ENCODE assay signal across 25 mouse cellular contexts in the genomic region with DNA sequence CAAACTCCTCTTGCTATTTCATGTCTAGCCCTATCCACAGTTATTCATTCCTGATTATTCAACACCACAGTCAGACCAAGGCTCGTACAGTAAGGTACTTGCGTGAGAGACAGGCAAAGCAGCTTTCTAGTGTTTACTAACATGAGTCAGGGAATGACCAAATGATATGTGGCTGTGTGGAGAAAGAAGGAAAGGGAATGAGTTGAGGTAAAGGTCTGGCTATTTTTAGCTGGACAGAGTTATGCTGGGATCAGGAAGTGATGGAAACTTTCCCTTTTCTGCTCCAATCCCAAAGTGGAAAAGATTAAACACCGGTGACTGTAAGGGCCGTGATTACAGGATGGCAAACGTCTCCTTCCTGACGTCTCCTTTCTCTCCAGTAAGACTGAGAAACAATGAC.
DNase-seq lines count a peak whose midpoint lies in the region; ATAC-seq and TF ChIP-seq lines count a peak whose summit lies in the region.
"Had no signal": no experiment of that assay in that cellular context is flagged by ENCODE, and none has a peak within 500 bp of the region (broad histone marks: within the 10 kb centered on the region; RNA-seq: fewer than 3 reads in every experiment).

No protein-coding gene starts in this region.

- DNase-seq in heart, postnatal 25 days (ENCODE audit: low spot score), result no peak
- DNase-seq in kidney, postnatal 0 days (ENCODE audit: low spot score), result peak; percentile 40
- DNase-seq in kidney, postnatal 36 days, result no peak
- DNase-seq in NIH3T3 (ENCODE audit: low read depth), result peak; percentile 89
- DNase-seq in thymus, postnatal 10 days (ENCODE audit: low spot score in 2 of 2), result no peak
- no peak for DNase-seq in urinary bladder, postnatal 25 days (ENCODE audit: low spot score)
- DNase-seq: adrenal gland, postnatal 25 days; cerebellum, adult 8-10 months; cerebellum, postnatal 36 days; retina, postnatal 1 day; right cerebral cortex, postnatal 25 days; thymus, postnatal 36 days had no signal

- H3K27me3 ChIP-seq in heart, embryonic 14.5 days (ENCODE audit: control insufficient read depth, insufficient read depth, low read length), result no peaks in the 10 kb centered on the region
- no peaks in the 10 kb centered on the region for H3K27me3 ChIP-seq in kidney, postnatal 0 days (ENCODE audit: insufficient read depth, low read length)
- no peaks in the 10 kb centered on the region for H3K27me3 ChIP-seq in stomach, embryonic 16.5 days (ENCODE audit: control insufficient read depth, insufficient read depth, low read length)
- H3K27me3 ChIP-seq: forebrain, embryonic 15.5 days; kidney, embryonic 15.5 days; limb, embryonic 15.5 days; lung, embryonic 15.5 days; neural tube, embryonic 12.5 days had no signal

- no peak for ATAC-seq in heart, embryonic 14.5 days (ENCODE audit: insufficient number of reproducible peaks, insufficient read depth, low FRiP score, low read depth)
- ATAC-seq in kidney, postnatal 0 days (replicated peaks; ENCODE audit: low FRiP score, low read depth), result no peak
- ATAC-seq in stomach, embryonic 16.5 days (ENCODE audit: insufficient read depth, low FRiP score), result no peak
- ATAC-seq: forebrain, embryonic 15.5 days; hindbrain, embryonic 16.5 days; intestine, postnatal 0 days had no signal

- no peak for TF ChIP-seq CTCF in kidney, postnatal 0 days (IDR thresholded peaks at IDR 0.05; ENCODE audit: low read depth)

- H3K9me3 ChIP-seq in heart, embryonic 14.5 days (ENCODE audit: control insufficient read depth, low read length), result no peaks in the 10 kb centered on the region
- H3K9me3 ChIP-seq in kidney, postnatal 0 days (replicated peaks; ENCODE audit: low read length), result no peaks in the 10 kb centered on the region
- H3K9me3 ChIP-seq in stomach, embryonic 16.5 days (replicated peaks; ENCODE audit: control insufficient read depth, low read length), result no peaks in the 10 kb centered on the region
- H3K9me3 ChIP-seq: forebrain, embryonic 15.5 days; hindbrain, embryonic 10.5 days; kidney, embryonic 15.5 days; limb, embryonic 15.5 days; lung, embryonic 15.5 days; midbrain, embryonic 10.5 days; neural tube, embryonic 12.5 days had no signal

- intact Hi-C loops in heart, postnatal 25 days (cut with DNase I), result no loop called here

- no peaks in the 10 kb centered on the region for H3K36me3 ChIP-seq in heart, embryonic 14.5 days (ENCODE audit: control insufficient read depth, insufficient read depth, low read length)
- H3K36me3 ChIP-seq in kidney, postnatal 0 days (ENCODE audit: insufficient read depth, low read length), result no peaks in the 10 kb centered on the region
- peaks cover 6% of the 10 kb centered on the region; the same call in 1 of the 2 replicates for H3K36me3 ChIP-seq in stomach, embryonic 16.5 days (ENCODE audit: control insufficient read depth, insufficient read depth, low read length)
- H3K36me3 ChIP-seq: forebrain, embryonic 15.5 days; hindbrain, embryonic 10.5 days; kidney, embryonic 15.5 days; limb, embryonic 15.5 days; lung, embryonic 15.5 days; midbrain, embryonic 10.5 days; neural tube, embryonic 12.5 days had no signal

- peak overlapping the region in 1 of 2 experiments; percentile 10; a peak in 2 of 4 replicates for H3K27ac ChIP-seq in heart, embryonic 14.5 days (replicated peaks in 1 of 2; ENCODE audit: control insufficient read depth in 1 of 2, insufficient read depth in 1 of 2, low read depth in 2 of 2, low read length in 2 of 2)
- no peak overlapping the region for H3K27ac ChIP-seq in kidney, postnatal 0 days
- H3K27ac ChIP-seq in stomach, embryonic 16.5 days (ENCODE audit: low read length), result peak overlapping the region; percentile 15; the same call in 1 of the 2 replicates
- H3K27ac ChIP-seq: forebrain, embryonic 15.5 days; hindbrain, embryonic 10.5 days; kidney, embryonic 15.5 days; left cerebral cortex, adult 2 months; limb, embryonic 15.5 days; liver, embryonic 14.5 days; lung, embryonic 15.5 days; midbrain, embryonic 10.5 days; neural tube, embryonic 12.5 days had no signal

- H3K4me1 ChIP-seq in heart, embryonic 14.5 days (ENCODE audit: control insufficient read depth in 2 of 2, insufficient read depth in 2 of 2, low read length in 2 of 2), result peaks cover 0 to 7% of the 10 kb centered on the region in 2 experiments; a peak in 2 of 4 replicates
- H3K4me1 ChIP-seq in kidney, postnatal 0 days (replicated peaks; ENCODE audit: insufficient read depth, low read length), result no peaks in the 10 kb centered on the region
- peaks cover 5% of the 10 kb centered on the region; the same call in 1 of the 2 replicates for H3K4me1 ChIP-seq in stomach, embryonic 16.5 days (ENCODE audit: control insufficient read depth, insufficient read depth, low read length)
- H3K4me1 ChIP-seq: forebrain, embryonic 15.5 days; hindbrain, embryonic 10.5 days; kidney, embryonic 15.5 days; limb, embryonic 15.5 days; lung, embryonic 15.5 days; midbrain, embryonic 10.5 days; neural tube, embryonic 12.5 days had no signal

- WGBS in heart, embryonic 14.5 days, result 13% methylated on average over 6 of the region's 6 CpGs
- 52% methylated on average over 6 of the region's 6 CpGs for WGBS in kidney, postnatal 0 days
- 34% methylated on average over 6 of the region's 6 CpGs for WGBS in stomach, embryonic 16.5 days

- H3K4me3 ChIP-seq in heart, embryonic 14.5 days (ENCODE audit: control insufficient read depth in 1 of 2, insufficient read depth in 1 of 2, low read depth in 1 of 2, low read length in 2 of 2), result no peak overlapping the region
- no peak overlapping the region for H3K4me3 ChIP-seq in kidney, postnatal 0 days (replicated peaks; ENCODE audit: low read depth, low read length)
- no peak overlapping the region for H3K4me3 ChIP-seq in stomach, embryonic 16.5 days (replicated peaks; ENCODE audit: low read length)
- H3K4me3 ChIP-seq: forebrain, embryonic 15.5 days; hindbrain, embryonic 10.5 days; kidney, embryonic 15.5 days; left cerebral cortex, adult 2 months; limb, embryonic 15.5 days; lung, embryonic 15.5 days; midbrain, embryonic 10.5 days; neural tube, embryonic 12.5 days had no signal

- peak overlapping the region; percentile 36 for H3K4me2 ChIP-seq in heart, embryonic 14.5 days (ENCODE audit: low read length)
- H3K4me2 ChIP-seq in kidney, postnatal 0 days (ENCODE audit: low read length), result no peak overlapping the region
- H3K4me2 ChIP-seq in stomach, embryonic 16.5 days (ENCODE audit: low read depth, low read length), result no peak overlapping the region
- H3K4me2 ChIP-seq: forebrain, embryonic 15.5 days; kidney, embryonic 15.5 days; limb, embryonic 15.5 days; lung, embryonic 15.5 days; neural tube, embryonic 12.5 days had no signal

- H3K9ac ChIP-seq in heart, embryonic 14.5 days (ENCODE audit: low read length), result no peak overlapping the region
- no peak overlapping the region for H3K9ac ChIP-seq in kidney, postnatal 0 days (ENCODE audit: low read depth, low read length)
- no peak overlapping the region for H3K9ac ChIP-seq in stomach, embryonic 16.5 days (ENCODE audit: low read length)
- H3K9ac ChIP-seq: forebrain, embryonic 15.5 days; kidney, embryonic 15.5 days; limb, embryonic 15.5 days; liver, embryonic 14.5 days; lung, embryonic 15.5 days; neural tube, embryonic 12.5 days had no signal

Comparison
In these comparisons a context has a peak if more than half of its experiments do, and no peak if none do; other contexts are left out.
1. DNase-seq: peak in kidney, postnatal 0 days (single experiment) and NIH3T3 (single experiment); none in heart, postnatal 25 days (single experiment), kidney, postnatal 36 days (0 of 2), thymus, postnatal 10 days (0 of 2) and urinary bladder, postnatal 25 days (single experiment).